Mouse (Mus musculus): ENCODE results near the gene Olfr665.
"Not testable (repeated sequence)": the region's sequence is repeated elsewhere in the genome, so short reads cannot be mapped to it uniquely, and the experiment has no call there.

Gene Olfr665

DNA sequence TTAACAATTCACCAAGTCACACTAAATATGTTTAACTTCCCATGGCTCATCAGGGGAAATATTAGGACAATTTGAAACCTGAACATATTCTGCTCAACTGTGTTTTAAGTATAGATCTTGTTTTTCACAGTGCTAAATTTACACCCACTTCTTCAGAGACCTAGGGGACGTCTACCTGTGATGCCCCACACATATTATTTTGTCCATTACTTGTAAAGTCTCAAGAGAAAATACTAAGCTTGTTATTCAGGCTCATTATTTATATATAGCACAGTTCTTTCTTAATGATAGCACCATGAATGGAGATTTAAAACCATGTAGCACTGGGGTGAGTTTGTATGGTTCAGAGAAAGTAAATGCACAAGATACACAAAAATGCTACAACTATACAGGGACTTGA is at the start of gene Olfr665:
Olfr665 (plus strand) TSS at position 301 of the 400 bp plus-strand sequence.
- no peak for DNase-seq

DNA sequence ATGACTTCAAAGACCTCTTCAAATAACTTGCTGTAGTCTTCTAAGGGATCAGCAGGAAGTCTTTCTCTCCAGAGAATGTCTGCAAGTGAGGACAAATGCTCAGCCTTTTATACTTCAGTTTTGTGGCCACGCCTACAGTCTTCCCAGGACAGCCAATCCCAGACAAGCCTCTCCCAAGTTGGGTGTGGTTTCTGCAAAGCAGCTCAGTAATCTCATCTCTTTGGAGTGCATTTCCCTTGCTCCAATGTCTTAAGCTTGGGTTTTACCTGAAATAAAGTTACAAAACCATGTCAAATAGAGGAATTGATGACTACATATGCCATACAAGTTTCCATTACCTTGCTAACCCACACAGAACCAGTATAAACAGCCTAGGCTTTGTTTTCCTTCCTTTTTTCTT is 35.3 kb upstream of the Olfr665 start, which contains the start of gene Usp17lb:
Usp17lb (minus strand) TSS at position 101 of the 400 bp plus-strand sequence.
- no peak for DNase-seq

DNA sequence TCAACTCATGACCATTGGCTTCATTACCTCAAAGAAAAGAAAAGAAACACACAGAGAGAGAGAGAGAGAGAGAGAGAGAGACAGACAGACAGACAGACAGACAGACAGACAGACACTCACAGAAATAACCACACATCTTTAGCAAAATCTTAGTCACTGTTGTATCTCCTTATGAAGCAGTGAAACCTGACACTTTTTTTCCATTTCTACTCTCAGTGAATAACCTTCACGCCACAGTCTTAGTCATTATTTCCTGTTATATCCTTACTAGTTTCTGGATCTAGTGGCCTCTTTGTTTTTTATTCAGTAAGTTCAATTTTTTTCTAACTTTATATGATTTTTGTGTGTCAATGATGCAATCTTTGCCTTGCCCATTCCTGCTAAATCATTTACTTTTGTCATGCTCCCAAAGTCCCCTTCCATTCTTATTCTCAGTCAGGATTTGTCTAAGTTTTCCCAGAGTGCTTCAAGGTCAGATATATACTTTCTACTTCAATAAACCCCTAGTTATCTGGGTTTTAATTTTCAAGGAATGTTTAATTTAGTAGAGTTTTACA is 34.0 kb upstream of the Olfr665 start:
- no peak for DNase-seq

DNA sequence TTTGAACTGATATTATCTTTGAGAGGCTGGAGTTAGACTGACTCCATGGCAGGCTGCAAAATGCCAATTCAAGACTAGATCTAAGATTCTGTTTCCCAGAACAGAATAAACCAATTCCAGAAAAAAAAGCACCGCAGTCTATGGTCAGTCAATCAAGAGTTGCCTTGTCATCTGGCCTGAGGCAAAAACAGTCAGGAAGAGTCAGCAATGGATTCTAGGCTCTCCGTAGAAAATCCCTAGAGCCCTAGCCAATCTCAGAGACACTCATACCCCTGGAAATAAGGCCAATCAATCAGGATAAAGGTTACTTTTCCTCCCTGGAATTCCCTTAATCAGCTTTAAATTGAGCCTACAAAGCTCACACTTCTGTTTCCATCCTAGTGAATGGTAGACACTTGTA is 26.3 kb upstream of the Olfr665 start:
- DNase-seq, result not testable (repeated sequence)

DNA sequence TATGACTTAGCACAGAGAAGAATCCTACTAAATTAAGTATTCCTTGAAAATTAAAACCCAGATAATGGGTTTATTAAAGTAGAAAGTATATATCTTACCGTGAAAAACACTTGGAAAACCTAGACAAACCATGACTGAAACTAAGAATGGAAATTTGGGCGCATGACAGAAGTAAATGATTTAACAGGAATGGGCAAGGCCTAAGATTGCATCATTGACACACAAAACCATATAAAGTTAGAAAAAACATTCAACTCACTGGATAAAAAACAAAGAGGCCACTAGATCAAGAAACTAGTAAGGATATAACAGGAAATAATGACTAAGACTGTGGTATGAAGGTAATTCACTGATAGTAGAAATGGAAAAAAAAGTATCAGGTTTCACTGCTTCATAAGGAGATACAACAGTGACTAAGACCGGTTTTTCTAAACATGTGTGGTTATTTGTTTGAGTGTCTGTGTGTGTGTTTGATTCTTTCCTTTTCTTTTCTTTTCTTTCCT is 22.5 kb upstream of the Olfr665 start:
- no peak for DNase-seq

DNA sequence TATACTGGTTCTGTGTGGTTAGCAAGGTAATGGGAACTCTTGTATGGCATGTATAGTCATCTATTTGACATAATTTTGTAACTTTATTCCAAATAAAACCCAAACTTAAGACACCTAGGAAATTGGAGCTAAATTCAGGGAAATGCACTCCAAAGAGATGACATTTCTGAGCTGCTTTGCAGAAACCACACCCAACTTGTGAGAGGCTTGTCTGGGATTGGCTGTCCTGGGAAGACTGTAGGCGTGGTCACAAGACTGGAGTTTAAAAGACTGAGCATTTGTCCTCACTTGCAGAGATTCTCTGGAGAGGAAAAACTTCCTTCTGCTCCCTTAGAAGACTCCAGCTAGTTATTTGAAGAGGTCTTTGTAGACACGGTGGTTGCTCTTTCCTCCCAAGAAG is 21.1 kb upstream of the Olfr665 start, which contains the start of gene Usp17la:
Usp17la (plus strand) TSS at position 301 of the 400 bp plus-strand sequence.
- DNase-seq, result not testable (repeated sequence)

DNA sequence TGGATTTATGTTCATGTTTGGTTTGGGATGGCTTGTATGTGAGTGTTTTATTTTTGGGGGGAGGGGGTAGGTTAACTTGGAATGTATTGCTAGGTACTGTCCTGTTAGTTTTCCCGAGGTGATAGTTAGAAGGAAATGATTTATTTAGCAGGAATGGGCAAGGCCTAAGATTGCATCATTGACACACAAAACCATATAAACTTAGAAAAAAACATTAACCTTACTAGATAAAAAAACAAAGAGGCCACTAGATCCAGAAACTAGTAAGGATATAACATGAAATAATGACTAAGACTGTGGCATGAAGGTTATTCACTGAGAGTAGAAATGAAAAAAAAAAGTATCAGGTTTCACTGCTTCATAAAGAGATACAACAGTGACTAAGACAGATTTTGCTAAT is 20.1 kb upstream of the Olfr665 start:
- no peak for DNase-seq

DNA sequence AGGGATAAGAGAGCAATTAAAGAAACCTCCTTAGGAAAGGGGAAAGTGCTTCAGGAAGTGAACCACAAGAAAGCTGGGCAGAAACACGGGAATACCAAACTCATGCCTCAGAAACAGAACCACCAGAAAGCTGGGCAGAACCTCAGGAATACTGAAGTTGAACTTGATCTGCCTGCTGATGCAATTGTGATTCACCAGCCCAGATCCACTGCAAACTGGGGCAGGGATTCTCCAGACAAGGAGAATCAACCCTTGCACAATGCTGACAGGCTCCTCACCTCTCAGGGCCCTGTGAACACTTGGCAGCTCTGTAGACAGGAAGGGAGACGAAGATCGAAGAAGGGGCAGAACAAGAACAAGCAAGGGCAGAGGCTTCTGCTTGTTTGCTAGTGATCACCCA is 16.4 kb upstream of the Olfr665 start:
- DNase-seq, result no peak

DNA sequence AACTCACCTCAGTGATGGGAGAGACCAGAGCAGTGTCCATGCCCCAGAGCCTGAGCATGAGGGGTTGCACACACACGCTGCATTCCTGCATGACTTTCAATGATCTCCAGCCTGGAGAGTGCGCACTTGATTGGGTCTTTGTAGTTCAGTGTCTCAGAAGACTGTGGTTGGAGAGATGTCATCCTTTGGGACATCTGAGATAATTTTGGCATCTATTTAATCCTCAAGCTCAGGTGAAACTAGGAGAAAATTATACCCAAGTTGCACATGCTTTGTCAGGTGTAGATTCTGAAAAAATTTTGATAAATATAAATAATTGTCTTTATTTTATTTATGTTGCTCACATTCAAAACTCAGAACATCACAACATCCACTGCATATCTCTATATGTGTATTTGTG is 18.0 kb downstream of the Olfr665 start, which contains the start of gene Olfr666:
Olfr666 (minus strand) TSS at position 101 of the 400 bp plus-strand sequence.
- DNase-seq, result no peak

DNA sequence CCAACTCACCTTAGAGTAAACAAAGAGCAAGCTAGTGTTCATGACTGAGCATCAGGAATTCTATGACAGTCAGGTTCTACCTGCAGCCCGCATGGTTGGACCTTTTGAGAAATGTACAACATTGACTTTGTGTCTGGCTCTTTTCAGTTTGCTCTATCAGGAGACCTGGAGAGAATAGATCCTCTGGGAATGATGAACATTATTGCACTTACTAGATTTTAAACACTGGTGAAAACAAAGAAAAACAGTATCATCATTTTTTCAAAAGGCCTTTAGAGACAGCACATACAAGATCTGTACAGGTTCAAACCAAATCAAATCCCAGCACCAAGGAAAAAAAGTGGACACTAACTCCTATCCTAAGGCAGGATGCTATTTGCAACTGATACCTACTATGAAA is 43.6 kb downstream of the Olfr665 start, which contains the start of gene Olfr667:
Olfr667 (minus strand) TSS at position 101 of the 400 bp plus-strand sequence.
- DNase-seq, result no peak

DNA sequence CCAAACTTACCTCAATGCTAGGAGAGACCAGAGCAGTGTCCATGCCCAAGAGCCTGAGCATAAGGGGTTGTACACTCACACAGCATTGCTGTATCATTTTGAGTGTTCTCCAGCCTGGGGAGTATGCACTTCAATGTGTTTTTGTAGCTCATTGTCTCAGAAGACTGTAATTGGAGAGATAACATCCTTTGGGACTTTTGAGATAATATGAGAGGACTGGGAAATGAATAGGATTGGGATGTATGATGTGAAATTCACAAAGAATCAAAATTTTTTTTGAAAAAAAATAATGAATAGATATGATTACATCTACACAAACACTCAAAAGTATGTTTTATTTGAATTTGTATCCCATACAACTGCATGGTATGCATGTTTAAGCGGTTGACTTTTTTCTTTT is 50.1 kb downstream of the Olfr665 start, which contains the start of gene Olfr668:
Olfr668 (minus strand) TSS at position 101 of the 400 bp plus-strand sequence.
- no peak for DNase-seq
